Mouse (Mus musculus) liver, embryonic 14.5 days (tissue): ENCODE measurements around the gene Rbm46. TPM values are rescaled to one million over a fixed set of nuclear protein-coding genes. Genes with fewer than 3 reads are reported as not detected.

Experiments used
- ATAC-seq: fragments of 200-750 bp; cut with Nextera tagmentation; 2 replicates; pipeline ENCODE4 v1.8.0; 2017; ENCODE audit warnings: moderate number of reproducible peaks, mild to moderate bottlenecking, moderate library complexity; ENCODE audit not compliant: insufficient read depth
- DNase-seq, 3 experiments: peaks; one replicate each; pipeline ENCODE4 v3.0.0-alpha.2; 2012 to 2013; ENCODE audit warnings: low read depth in 3 of 3, low spot score in 3 of 3
- H3K27ac ChIP-seq: fragments of 300-500 bp; sonication (generic); 2 replicates; pipeline ENCODE4 v1.5.1; 2014; ENCODE audit warnings: moderate library complexity, mild to moderate bottlenecking, control low read depth, inconsistent platforms
- H3K27me3 ChIP-seq: fragments of 300-500 bp; sonication (generic); 2 replicates; pipeline ENCODE4 v1.6.1; 2014; ENCODE audit warnings: mild to moderate bottlenecking, low read length, moderate library complexity; ENCODE audit not compliant: control insufficient read depth, insufficient read depth
- H3K36me3 ChIP-seq: fragments of 300-500 bp; sonication (generic); replicated peaks from 2 replicates; pipeline ENCODE4 v1.6.1; 2014; ENCODE audit warnings: low read depth; ENCODE audit not compliant: control insufficient read depth, insufficient read depth
- H3K4me1 ChIP-seq, 2 experiments: fragments of 200-500 bp in 1 of 2; fragments of 300-500 bp in 1 of 2; sonication (generic) in 1 of 2; replicated peaks; 2 replicates each; pipeline ENCODE4 v1.6.1; 2012 to 2014; ENCODE audit warnings: antibody characterized with exemption in 1 of 2, inconsistent platforms in 1 of 2, low read length in 1 of 2; ENCODE audit not compliant: control insufficient read depth in 2 of 2, insufficient read depth in 2 of 2
- H3K4me2 ChIP-seq: fragments of 300-500 bp; sonication (generic); 2 replicates; pipeline ENCODE4 v1.6.1; 2014; ENCODE audit warnings: low read depth, mild to moderate bottlenecking, control low read depth, moderate library complexity
- H3K4me3 ChIP-seq, 2 experiments: fragments of 200-500 bp in 1 of 2; fragments of 300-500 bp in 1 of 2; sonication (generic) in 1 of 2; 2 replicates each; pipeline ENCODE4 v1.5.1; 2012 to 2014; ENCODE audit warnings: low read depth in 2 of 2, low read length in 2 of 2, mild to moderate bottlenecking in 2 of 2, control low read depth in 1 of 2, inconsistent platforms in 1 of 2, moderate library complexity in 1 of 2; ENCODE audit not compliant: insufficient read depth in 1 of 2
- H3K9ac ChIP-seq: fragments of 300-500 bp; sonication (generic); replicated peaks from 2 replicates; pipeline ENCODE4 v1.6.1; 2014; ENCODE audit warnings: mild to moderate bottlenecking, control low read depth, moderate library complexity
- H3K9me3 ChIP-seq: fragments of 300-500 bp; sonication (generic); 2 replicates; pipeline ENCODE4 v1.6.1; 2016; ENCODE audit warnings: low read length, mixed read lengths; ENCODE audit not compliant: control insufficient read depth
- CTCF ChIP-seq: IDR thresholded peaks from 2 replicates; pipeline ENCODE4 v1.5.1; 2016; ENCODE audit warnings: antibody characterized with exemption, low read depth, control low read depth
- EP300 ChIP-seq: IDR thresholded peaks from 2 replicates; pipeline ENCODE4 v1.6.1; 2016; ENCODE audit warnings: antibody characterized with exemption, low read depth
- WGBS: fragments of 180-500 bp; shearing (Covaris S2); extraction: QIAGEN DNeasy Blood & Tissue Kit; methylation state at CpG from one replicate; pipeline ENCODE4 v1.1.7; 2014; ENCODE audit not compliant: insufficient replicate concordance; 5-methylcytosine and 5-hydroxymethylcytosine counted together
- polyA plus RNA-seq, 2 experiments: library from polyadenylated mRNA; depleted of rRNA in 1 of 2; stranded (reverse) in 1 of 2; unstranded in 1 of 2; fragments of >200 nt; fragmentation: Nextera tagmentation in 1 of 2; extraction: Ambion mirVana in 1 of 2; gene quantifications; 2 replicates each; pipeline versions ENCODE4 v1.2.1 to v1.2.3; 2012 to 2014

Gene Rbm46
- polyA plus RNA-seq (2012; rRNA removed), result 0.22 and 0.24 TPM in 2 replicates
- 0.82 and 0.89 TPM in 2 replicates for polyA plus RNA-seq (2014; fragmentation: Nextera tagmentation; extraction: Ambion mirVana)

GRCm38 (mm10) chr3:82876372-82876739 is at the start of gene Rbm46:
TSS of gene Rbm46 (minus strand) at chr3:82876483.
- 21% methylated on average over 36 of the region's 36 CpGs for WGBS
- Histone ChIP-seq H3K4me2 (peak within 1 kb of the TSS; percentile 33; the same call in 1 of the 2 replicates), H3K9ac (no peak within 1 kb of the TSS), H3K4me3 (peak within 1 kb of the TSS in 1 of 2 experiments; percentile 29; a peak in 2 of 4 replicates), H3K36me3 (no peaks in the 10 kb centered on the region), H3K4me1 (no peaks in the 10 kb centered on the region), H3K27me3 (peaks cover 16% of the 10 kb centered on the region), H3K9me3 (no peaks in the 10 kb centered on the region), H3K27ac (no peak within 1 kb of the TSS)
- ATAC-seq (no peak), DNase-seq (peak in 2 of 3 experiments; percentile 7 to 12)
- TF ChIP-seq EP300 (no peak), CTCF (no peak)

DNA sequence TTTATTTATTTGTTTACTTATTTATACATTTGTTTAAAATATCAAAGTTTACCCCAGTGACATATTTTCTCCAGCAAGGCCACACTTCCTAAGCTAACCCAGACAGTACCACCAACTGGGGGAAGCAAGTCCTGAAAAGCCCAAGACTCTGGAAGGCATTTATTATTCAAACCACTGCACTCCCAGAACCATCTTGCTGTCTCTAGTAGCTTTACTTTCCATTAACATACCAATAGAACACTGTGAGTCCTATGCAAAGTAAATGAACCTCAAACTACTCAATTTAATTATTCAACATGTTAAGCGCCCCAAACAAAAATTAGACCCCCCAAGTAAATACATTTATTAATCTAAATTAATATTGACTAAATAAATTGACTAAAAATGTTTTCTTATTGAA is 39.3 kb upstream of the Rbm46 start:
- Histone ChIP-seq H3K27ac (no peak overlapping the region), H3K9me3 (no peaks in the 10 kb centered on the region), H3K4me3 (no peak overlapping the region), H3K4me1 (no peaks in the 10 kb centered on the region), H3K4me2 (no peak overlapping the region), H3K9ac (no peak overlapping the region), H3K36me3 (no peaks in the 10 kb centered on the region), H3K27me3 (no peaks in the 10 kb centered on the region)
- DNase-seq (no peak), ATAC-seq (no peak)
- TF ChIP-seq CTCF (no peak), EP300 (no peak)
- WGBS, result 25% methylated on average over 1 of the region's 1 CpGs

DNA sequence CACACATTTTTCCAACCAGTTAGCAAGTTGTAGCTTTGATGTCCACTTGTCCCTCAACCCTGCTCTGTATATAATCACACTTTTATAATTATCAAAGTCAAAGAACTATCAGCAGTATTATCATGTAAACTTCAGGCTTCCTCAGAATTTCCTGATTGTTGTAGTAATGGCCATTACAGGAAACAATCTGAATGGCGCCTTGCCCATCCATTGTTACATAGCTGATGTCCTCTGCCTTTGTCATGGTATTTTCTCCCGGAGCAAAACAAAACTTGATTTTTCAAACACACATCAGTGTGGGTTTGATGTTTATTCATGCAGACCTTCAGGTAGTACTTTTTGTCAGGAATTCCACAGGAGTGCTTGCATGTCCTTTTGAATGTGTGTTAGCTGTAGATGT is 32.4 kb upstream of the Rbm46 start:
- TF ChIP-seq EP300 (no peak), CTCF (no peak)
- DNase-seq (no peak), ATAC-seq (no peak)
- Histone ChIP-seq H3K27ac (no peak overlapping the region), H3K4me3 (no peak overlapping the region), H3K36me3 (no peaks in the 10 kb centered on the region), H3K9ac (no peak overlapping the region), H3K27me3 (peaks cover 9% of the 10 kb centered on the region), H3K9me3 (no peaks in the 10 kb centered on the region), H3K4me2 (no peak overlapping the region), H3K4me1 (no peaks in the 10 kb centered on the region)
- WGBS, result 23% methylated on average over 2 of the region's 2 CpGs

GRCm38 (mm10) chr3:82904211-82904908 is 28.1 kb upstream of the Rbm46 start:
- Histone ChIP-seq H3K4me3 (peak overlapping the region; percentile 1 to 20; a peak in 2 of 4 replicates), H3K36me3 (no peaks in the 10 kb centered on the region), H3K4me2 (peak overlapping the region; percentile 52), H3K9me3 (no peaks in the 10 kb centered on the region), H3K9ac (no peak overlapping the region), H3K27me3 (peaks cover 17% of the 10 kb centered on the region), H3K27ac (no peak overlapping the region), H3K4me1 (no peaks in the 10 kb centered on the region)
- ATAC-seq, result no peak
- under 1% methylated on average over 31 of the region's 31 CpGs for WGBS
- TF ChIP-seq EP300, result no peak
- TF ChIP-seq CTCF, result no peak
- DNase-seq, result no peak

GRCm38 (mm10) chr3:82903613-82904205 is 27.4 kb upstream of the Rbm46 start, which contains the start of gene Lrat:
TSS of gene Lrat (minus strand) at chr3:82903973.
- Histone ChIP-seq H3K27ac (no peak within 1 kb of the TSS), H3K4me3 (peak within 1 kb of the TSS; percentile 5 to 20; a peak in 3 of 4 replicates), H3K27me3 (peaks cover 17% of the 10 kb centered on the region), H3K9ac (no peak within 1 kb of the TSS), H3K4me2 (peak within 1 kb of the TSS; percentile 52), H3K36me3 (no peaks in the 10 kb centered on the region), H3K9me3 (no peaks in the 10 kb centered on the region), H3K4me1 (no peaks in the 10 kb centered on the region)
- DNase-seq (no peak), ATAC-seq (no peak)
- TF ChIP-seq CTCF (no peak), EP300 (no peak)
- under 1% methylated on average over 35 of the region's 35 CpGs for WGBS
